Mouse (Mus musculus) spleen, adult 2 months (tissue): ENCODE data around the gene Igfbp3. TPM values are rescaled to one million over a fixed set of nuclear protein-coding genes. Genes with fewer than 3 reads are reported as not detected.

Experiments
- DNase-seq, 2 experiments: peaks; one replicate each; pipeline versions ENCODE4 v3.0.0 to v3.0.0-alpha.2; 2012 to 2021; ENCODE audit warnings: low spot score in 2 of 2, low read depth in 1 of 2
- H3K27ac ChIP-seq: fragments of 200-500 bp; 2 replicates; pipeline ENCODE4 v1.5.1; 2012; ENCODE audit warnings: low read length, inconsistent platforms; ENCODE audit not compliant: insufficient read depth
- H3K27me3 ChIP-seq: fragments of 200-500 bp; 2 replicates; pipeline ENCODE4 v1.6.1; 2012; ENCODE audit warnings: mild to moderate bottlenecking, moderate library complexity, low read length, inconsistent platforms; ENCODE audit not compliant: control insufficient read depth, insufficient read depth
- H3K36me3 ChIP-seq: fragments of 200-500 bp; 2 replicates; pipeline ENCODE4 v1.6.1; 2012; ENCODE audit warnings: mild to moderate bottlenecking, low read length, inconsistent platforms; ENCODE audit not compliant: control insufficient read depth, insufficient read depth
- H3K4me1 ChIP-seq: fragments of 200-500 bp; 2 replicates; pipeline ENCODE4 v1.6.1; 2011; ENCODE audit warnings: inconsistent platforms; ENCODE audit not compliant: control insufficient read depth, insufficient read depth, insufficient read length
- H3K4me3 ChIP-seq: fragments of 200-500 bp; 2 replicates; pipeline ENCODE4 v1.5.1; 2011; ENCODE audit warnings: mild to moderate bottlenecking, inconsistent platforms; ENCODE audit not compliant: insufficient read depth, insufficient read length; ENCODE audit errors: extremely low read depth
- CTCF ChIP-seq: fragments of 200-500 bp; IDR thresholded peaks from 2 replicates; pipeline ENCODE4 v1.5.1; 2011; ENCODE audit warnings: mild to moderate bottlenecking, inconsistent platforms; ENCODE audit not compliant: insufficient read depth, insufficient read length, insufficient replicate concordance; ENCODE audit errors: extremely low read depth
- POLR2A ChIP-seq: fragments of 200-500 bp; IDR thresholded peaks from 2 replicates; pipeline ENCODE4 v1.6.1; 2011; ENCODE audit warnings: low read depth, low read length, inconsistent platforms
- WGBS: fragments of 180-500 bp; shearing (Covaris S2); methylation state at CpG from one replicate; pipeline ENCODE4 v1.1.7; 2018; 5-methylcytosine and 5-hydroxymethylcytosine counted together
- polyA plus RNA-seq: library from polyadenylated mRNA; depleted of rRNA; stranded (reverse); fragments of >200 nt; gene quantifications from 2 replicates; pipeline ENCODE4 v1.2.3, GENCODE M21; 2012

Gene Igfbp3
- polyA plus RNA-seq, 1 experiment: 108 TPM

DNA sequence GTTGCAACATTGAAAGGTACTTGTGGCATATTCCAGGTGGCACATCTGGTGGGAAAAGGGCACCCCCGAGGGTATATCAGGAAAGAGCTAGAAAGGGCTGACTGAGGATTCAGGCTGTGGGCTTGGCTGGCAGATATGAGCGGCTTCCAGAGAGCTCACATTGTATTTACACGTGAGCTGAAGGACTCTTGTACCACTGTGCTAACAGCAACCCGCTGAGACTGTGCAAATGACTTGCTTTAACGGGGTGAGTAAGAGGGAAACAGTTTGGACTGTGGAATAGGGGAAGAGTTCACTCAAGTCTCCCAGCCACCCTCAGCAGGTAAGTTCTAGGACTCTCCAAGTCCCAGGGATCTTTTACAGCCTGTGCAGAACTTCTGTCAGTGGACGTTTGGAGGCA lies 40.1 kb downstream of the Igfbp3 start:
- WGBS: 82% methylated on average over 6 of the region's 6 CpGs
- DNase-seq: no peak
- H3K27me3 ChIP-seq: no peaks in the 10 kb centered on the region
- H3K27ac ChIP-seq: no peak overlapping the region
- TF ChIP-seq POLR2A: no peak
- no peaks in the 10 kb centered on the region for H3K4me1 ChIP-seq
- H3K4me3 ChIP-seq: no peak overlapping the region
- no peaks in the 10 kb centered on the region for H3K36me3 ChIP-seq

DNA sequence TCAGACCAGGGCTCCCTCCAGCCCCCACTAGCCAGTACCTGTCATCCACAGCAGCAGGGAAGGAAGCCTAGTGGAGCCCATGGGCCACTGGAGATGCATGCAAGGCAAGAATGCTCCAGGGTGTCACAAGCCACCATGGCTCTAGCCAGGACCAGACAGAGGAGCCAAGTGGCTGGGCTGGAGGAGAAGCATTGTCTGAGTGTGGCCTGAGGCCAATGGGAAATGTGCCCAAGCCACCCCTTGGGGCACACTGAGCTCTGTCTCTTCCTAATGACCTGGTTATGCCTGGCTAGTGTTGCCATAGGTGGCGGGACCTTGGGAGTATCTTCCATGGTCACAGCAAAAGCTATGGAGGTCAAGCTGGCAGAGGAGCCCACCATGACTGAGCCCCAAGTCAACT lies 44.1 kb downstream of the Igfbp3 start:
- no peak overlapping the region for H3K27ac ChIP-seq
- DNase-seq: no peak
- H3K4me3 ChIP-seq: no peak overlapping the region
- H3K27me3 ChIP-seq: no peaks in the 10 kb centered on the region
- WGBS: 80% methylated on average over 1 of the region's 1 CpGs
- TF ChIP-seq POLR2A (no peak), CTCF (no peak)
- H3K4me1 ChIP-seq: no peaks in the 10 kb centered on the region
- no peaks in the 10 kb centered on the region for H3K36me3 ChIP-seq

DNA sequence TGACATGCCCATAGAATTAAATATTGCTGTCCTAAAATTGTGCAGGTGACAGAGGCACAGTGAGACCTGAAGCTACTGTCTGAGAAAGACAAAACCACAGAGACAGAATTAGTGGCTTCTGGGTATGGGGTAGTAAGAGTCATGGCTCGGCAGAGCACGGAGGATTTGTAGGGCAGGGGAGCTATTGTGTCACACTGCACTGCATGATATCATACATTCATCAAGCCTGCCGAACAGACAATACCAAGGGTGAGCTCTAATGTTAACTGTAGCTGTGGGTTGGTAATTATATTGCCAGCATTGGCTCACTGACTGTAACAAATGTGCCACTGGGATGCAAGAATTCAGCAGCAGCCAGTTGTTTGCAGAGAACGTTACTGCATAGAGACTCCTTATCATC lies 49.3 kb downstream of the Igfbp3 start:
- no peaks in the 10 kb centered on the region for H3K36me3 ChIP-seq
- no peak for DNase-seq
- no peak overlapping the region for H3K4me3 ChIP-seq
- TF ChIP-seq CTCF (no peak), POLR2A (no peak)
- no peaks in the 10 kb centered on the region for H3K27me3 ChIP-seq
- H3K27ac ChIP-seq: no peak overlapping the region
- 69% methylated on average over 4 of the region's 4 CpGs for WGBS
- no peaks in the 10 kb centered on the region for H3K4me1 ChIP-seq

DNA sequence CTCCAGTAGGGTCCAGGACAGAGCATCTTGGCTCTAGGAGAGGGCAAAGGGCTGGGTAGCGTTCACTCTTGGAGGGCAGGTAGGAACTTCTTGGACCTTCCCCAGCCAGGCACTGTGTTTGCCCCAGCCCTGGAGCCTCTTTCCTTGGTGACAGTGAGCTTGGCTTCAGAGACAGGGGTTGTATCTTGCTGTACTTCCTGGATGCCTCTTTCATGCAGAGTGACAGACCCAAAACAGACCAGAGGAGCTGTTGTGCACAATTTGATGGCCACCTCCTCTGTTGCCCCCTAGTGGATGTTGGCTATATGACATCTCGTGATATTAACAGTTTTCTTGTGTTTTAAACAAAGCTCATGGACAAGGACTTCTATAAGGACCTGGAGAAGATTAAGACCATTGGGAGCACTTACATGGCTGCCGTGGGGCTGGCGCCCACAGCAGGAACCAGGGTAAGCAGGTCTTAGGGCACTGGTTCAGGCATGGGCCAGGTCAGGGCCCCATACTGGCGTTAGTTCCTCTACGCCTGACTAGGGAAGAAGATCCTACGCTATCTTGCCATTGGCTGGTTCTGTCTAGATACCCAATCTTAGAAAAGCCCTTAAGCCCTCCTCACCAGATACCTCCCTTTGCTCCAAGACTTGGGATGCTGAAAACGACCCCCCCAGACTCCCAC lies 52.1 kb downstream of the Igfbp3 start:
- TF ChIP-seq CTCF (no peak; the same call in 1 of the 2 replicates), POLR2A (no peak)
- no peaks in the 10 kb centered on the region for H3K27me3 ChIP-seq
- no peak overlapping the region for H3K4me3 ChIP-seq
- no peak overlapping the region for H3K27ac ChIP-seq
- no peaks in the 10 kb centered on the region for H3K4me1 ChIP-seq
- 84% methylated on average over 8 of the region's 8 CpGs for WGBS
- no peaks in the 10 kb centered on the region for H3K36me3 ChIP-seq
- DNase-seq: no peak

DNA sequence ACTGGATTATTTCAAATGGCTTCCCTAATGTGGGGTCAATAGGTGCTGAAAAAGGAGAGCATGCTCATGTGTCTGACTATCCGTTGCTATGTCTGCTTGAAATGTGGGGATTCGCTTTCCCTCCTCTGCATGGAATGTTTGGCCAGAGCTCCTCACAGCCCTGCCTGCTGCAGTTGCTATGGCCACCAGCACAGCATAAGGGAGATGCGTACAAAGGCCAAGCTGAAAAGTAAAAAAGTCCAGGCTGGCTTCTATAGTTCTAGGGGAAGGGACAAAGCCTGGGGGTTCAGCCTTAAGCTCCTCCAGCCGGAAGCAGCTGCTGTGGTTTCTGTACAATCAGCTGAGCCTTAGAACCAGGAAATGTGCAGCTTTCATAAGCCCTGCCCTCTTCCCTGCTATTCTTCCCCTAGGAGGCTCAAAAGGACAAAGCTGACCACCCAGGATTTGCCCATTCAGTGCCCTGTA lies 53.1 kb downstream of the Igfbp3 start:
- Histone ChIP-seq H3K4me1 (no peaks in the 10 kb centered on the region), H3K36me3 (no peaks in the 10 kb centered on the region), H3K4me3 (no peak overlapping the region), H3K27ac (no peak overlapping the region), H3K27me3 (no peaks in the 10 kb centered on the region)
- WGBS: 51% methylated on average over 4 of the region's 4 CpGs
- TF ChIP-seq POLR2A (no peak), CTCF (no peak)
- DNase-seq: no peak

DNA sequence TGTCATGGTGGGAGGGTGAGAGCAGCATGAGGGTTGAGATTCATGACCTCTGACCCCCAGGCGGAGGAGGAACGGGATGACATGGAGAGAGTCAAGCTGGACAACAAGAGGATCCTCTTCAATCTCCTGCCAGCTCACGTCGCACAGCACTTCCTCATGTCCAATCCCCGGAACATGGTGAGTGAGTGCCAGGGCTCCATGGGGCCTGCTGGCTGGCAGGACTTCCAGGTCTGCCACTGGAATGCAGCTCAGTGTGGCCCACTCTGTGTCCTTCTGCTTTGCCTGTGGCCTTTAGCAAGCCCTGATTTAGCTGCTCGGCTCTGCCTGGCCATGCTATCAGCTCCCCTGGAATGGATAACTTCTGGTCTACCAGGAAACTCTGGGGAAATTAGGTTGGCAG lies 53.6 kb downstream of the Igfbp3 start:
- no peaks in the 10 kb centered on the region for H3K27me3 ChIP-seq
- no peak for TF ChIP-seq CTCF
- no peak for TF ChIP-seq POLR2A
- no peaks in the 10 kb centered on the region for H3K36me3 ChIP-seq
- no peaks in the 10 kb centered on the region for H3K4me1 ChIP-seq
- H3K27ac ChIP-seq: no peak overlapping the region
- H3K4me3 ChIP-seq: no peak overlapping the region
- 87% methylated on average over 6 of the region's 6 CpGs for WGBS
- no peak for DNase-seq

DNA sequence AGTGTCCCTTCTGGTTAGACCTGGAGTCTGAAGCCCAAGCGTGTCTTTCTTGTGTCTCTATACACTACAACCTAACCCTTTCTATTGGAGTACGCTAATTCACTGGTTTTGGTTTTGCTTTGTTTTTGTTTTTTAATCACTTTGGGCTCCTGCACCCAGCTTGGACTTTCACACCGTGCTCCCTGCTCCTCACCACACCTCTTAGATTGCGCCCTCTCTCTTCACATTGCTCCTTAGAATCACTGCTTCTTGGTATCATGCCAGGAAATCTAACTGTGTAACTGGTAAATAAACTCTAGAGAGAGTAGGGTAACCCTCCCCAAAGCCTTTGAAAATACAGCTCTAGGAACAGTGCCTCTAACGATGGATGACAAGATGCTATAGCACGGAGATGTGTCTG lies 55.5 kb downstream of the Igfbp3 start:
- no peak overlapping the region for H3K4me3 ChIP-seq
- no peaks in the 10 kb centered on the region for H3K4me1 ChIP-seq
- DNase-seq: no peak
- H3K27ac ChIP-seq: no peak overlapping the region
- H3K36me3 ChIP-seq: no peaks in the 10 kb centered on the region
- no peaks in the 10 kb centered on the region for H3K27me3 ChIP-seq
- WGBS: 87% methylated on average over 6 of the region's 6 CpGs
- no peak for TF ChIP-seq CTCF
- no peak for TF ChIP-seq POLR2A
